Mouse (Mus musculus) E14TG2a.4 (cell line): Measurements from ENCODE around the gene Psen1.

Experiments used
- CTCF ChIP-seq: conservative IDR thresholded peaks from 2 replicates; pipeline ENCODE4 v1.5.1; 2014; ENCODE audit warnings: low read length
- NANOG ChIP-seq: IDR thresholded peaks from 2 replicates; pipeline ENCODE4 v1.6.1; 2014; ENCODE audit warnings: borderline replicate concordance, low read length, mixed read lengths
- POU5F1 ChIP-seq: IDR thresholded peaks from 2 replicates; pipeline ENCODE4 v1.6.1; 2014; ENCODE audit warnings: low read length, borderline replicate concordance

DNA sequence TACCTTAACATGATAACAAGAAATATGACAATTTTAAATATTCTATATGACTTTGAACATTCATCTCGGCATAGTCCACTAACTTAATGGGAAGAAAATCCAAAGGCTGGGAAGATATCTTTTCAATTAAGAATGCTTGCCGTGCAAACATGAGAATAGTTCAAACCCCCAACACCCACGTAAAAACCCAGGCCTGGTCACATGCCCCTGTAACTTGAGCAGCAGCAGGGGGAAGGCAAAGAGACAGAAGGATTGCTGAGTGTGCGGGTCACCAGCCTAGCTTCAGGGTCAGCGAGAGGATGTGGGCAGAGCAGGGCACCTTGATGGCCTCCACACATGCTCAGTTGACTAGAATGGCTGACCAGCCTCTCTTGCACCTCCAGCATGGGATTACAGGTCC is 53.8 kb downstream of the Psen1 start:
- no peak for TF ChIP-seq CTCF
- TF ChIP-seq NANOG = no peak
- no peak for TF ChIP-seq POU5F1
